Mouse (Mus musculus) adrenal gland, postnatal 14 days (tissue): ENCODE results near the gene Gm37596. TPM values are rescaled to one million over a fixed set of nuclear protein-coding genes. Genes with fewer than 3 reads are reported as not detected.
"Not testable (repeated sequence)": the region's sequence is repeated elsewhere in the genome, so short reads cannot be mapped to it uniquely, and the experiment has no call there.

Source experiments
- DNase-seq: peaks from one replicate; pipeline ENCODE4 v3.0.0; 2021; ENCODE audit warnings: mixed read lengths
- long read RNA-seq, 2 experiments: library from polyadenylated mRNA; stranded (forward); transcript quantifications; one replicate each; pipeline ENCODE4 v2.0.0; 2021
- total RNA-seq: library from RNA; stranded (reverse); gene quantifications from 2 replicates; pipeline ENCODE4 v1.2.3, GENCODE M21; 2021

The Gm37596 gene
- not detected in 2 replicates for total RNA-seq
- long read RNA-seq, experiment 1 = 0 reads
- long read RNA-seq, experiment 2 = 0 reads

DNA sequence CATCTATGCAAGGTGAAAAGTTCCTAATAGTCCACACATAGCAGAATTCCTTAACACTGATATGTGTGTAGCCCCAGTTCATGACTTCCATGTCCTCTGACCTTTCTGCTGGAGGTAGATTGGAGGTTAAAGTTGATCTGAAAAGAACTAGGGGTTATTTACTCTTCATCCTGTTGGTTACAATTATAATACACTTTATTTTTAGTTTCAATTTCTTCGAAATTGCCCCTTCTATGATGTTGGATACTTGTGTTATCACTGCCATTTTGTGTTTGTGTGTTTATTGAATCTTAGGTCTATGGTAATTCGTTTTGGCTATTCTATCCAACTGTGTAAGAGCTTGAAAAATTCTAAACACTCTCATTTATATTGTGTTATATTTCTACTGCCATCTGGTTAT lies at the start of gene Gm37596:
Gene Gm37596, minus strand, starts transcription at position 101 of the 400 bp plus-strand sequence.
- DNase-seq = not testable (repeated sequence)

DNA sequence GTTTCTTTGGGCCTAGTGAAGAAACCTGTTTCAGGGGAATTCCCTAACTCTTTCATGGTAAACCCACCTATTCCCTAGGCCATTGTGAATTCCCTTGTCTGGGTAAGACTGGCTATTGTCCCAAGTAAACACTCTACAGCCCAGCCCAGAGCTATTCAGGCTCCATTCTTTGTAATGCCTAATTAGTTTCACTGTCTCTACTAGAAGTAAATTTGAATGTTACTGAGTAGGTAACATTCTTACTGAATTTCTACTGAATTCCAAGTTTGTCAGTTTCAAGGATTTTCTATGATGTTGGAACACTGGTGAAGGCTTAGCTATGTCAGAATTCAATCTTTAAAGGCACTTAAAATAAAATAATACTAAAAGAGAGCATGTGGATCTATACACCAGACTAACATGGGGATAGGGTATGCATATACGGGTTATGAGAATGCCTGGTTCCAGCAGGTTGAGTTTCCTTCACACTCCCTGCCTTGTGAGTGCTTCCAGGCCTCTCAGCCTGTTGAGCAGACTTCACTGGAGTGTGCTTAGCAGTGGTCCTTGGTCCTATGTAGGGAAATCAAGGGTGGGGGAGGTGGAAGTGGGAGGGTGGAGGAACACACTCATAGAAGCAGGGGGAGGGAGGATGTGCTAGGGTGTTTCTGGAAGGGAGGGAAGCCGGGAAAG lies 16.2 kb upstream of the Gm37596 start:
- DNase-seq = not testable (repeated sequence)

DNA sequence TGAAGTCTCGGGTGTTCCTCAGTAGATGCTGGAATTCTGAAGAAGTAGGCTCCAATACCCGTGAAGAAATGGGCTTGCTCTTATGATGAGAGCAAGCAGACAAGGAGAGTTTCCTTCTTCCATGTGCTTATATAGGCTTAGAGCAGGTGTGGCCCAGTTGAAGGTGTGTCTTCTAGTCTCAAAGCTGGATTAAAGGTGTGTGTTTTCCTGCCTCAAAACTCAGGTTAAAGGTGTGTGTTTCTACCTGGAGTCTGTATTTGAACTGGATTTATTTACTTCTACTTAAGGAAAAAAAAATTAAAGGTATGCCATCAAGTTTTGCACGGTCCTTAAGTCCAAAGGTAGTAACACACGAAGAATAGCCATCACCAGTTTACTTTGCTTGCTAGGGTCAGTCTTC lies 16.7 kb downstream of the Gm37596 start, which contains the start of gene Tdpoz1:
Gene Tdpoz1, minus strand, starts transcription at position 101 of the 400 bp plus-strand sequence.
- DNase-seq = not testable (repeated sequence)

DNA sequence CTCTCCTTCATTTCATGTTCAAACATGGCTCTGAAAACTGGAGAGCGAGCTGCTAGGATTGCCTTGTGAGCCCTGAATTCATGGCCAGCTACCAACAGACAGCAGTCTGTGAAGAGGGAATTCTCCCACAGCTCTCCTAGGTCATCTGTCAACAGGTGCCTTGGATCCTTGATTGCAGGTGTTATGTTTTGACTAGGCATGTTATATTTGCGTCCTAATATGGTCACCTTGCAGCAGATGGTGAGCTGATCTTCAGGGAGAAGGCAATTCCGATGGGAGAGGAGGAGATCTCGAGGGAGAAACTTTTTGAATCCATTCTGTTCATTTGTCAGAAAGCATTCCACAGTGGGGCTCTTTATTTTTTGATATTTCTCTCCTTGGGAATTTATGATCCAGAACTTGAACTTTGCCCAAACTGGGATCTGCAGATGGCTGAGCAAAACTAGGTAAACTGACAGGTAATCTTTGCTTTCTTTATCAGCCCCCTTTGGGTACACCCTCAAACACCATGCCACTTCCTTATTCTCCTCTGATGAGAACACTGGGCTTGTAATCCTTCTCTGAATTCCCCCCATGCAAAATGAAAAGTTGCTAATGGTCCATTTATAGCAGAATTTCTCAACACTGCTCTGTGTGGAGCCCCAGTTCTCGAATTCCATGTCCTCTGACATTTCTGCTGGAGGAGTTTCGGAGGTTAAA lies 21.9 kb downstream of the Gm37596 start:
- not testable (repeated sequence) for DNase-seq

DNA sequence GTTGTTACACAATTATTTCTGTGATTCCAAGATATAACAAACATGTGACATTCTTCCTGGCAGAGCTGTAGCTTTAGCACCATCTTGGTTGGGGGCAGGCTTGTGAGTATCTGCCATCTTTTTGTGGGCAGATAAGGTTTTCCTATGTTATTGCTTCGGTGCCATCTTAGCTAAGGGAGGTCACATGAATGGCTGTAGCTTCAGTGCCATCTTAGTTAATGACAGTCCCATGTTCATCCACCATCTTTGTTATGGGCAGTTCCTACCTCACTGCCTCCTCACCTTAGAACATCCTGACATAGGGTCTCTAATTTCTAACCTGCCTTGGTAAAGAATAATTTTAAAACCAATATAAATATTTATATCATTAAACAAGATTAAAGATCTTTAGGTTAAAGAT lies 38.6 kb downstream of the Gm37596 start:
- no peak for DNase-seq

DNA sequence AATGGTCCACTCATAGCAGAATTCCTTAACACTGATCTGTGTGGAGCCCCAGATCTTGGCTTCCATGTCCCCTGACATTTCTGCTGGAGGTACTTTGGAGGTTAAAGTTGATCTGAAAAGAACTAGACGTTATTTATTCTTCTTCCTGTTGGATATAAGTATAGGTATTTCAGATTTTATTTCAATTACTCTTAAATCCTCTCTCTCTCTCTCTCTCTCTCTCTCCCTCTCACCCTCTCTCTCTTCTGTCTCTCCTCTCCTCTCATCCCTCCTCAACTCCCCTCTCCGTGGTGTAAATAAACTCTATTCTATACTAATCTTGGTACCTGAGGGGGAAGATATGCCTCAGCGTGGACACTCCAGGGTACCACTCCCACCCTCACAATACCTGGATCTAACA lies 40.3 kb downstream of the Gm37596 start, which contains the start of gene Tdpoz2:
Gene Tdpoz2, minus strand, starts transcription at position 101 of the 400 bp plus-strand sequence.
- no peak for DNase-seq

Other genes with a start within 250 kb of the Gm37596 start
- gene Tchhl1, start 224.3 kb downstream of the Gm37596 start, total RNA-seq = 0.15 TPM in 1 of 2 replicates, not detected in the other
- gene S100a11, start 172.6 kb downstream of the Gm37596 start, total RNA-seq = 217 and 219 TPM in 2 replicates
- gene S100a10, start 138.0 kb downstream of the Gm37596 start, total RNA-seq = 166 and 194 TPM in 2 replicates
- gene Tdpoz2, start 40.4 kb downstream of the Gm37596 start, total RNA-seq = 0.56 and 1.4 TPM in 2 replicates
- not detected in 2 replicates for gene Tdpoz1, start 16.8 kb downstream of the Gm37596 start, total RNA-seq
- gene Gm5773, start 79.9 kb upstream of the Gm37596 start, total RNA-seq = not detected in 2 replicates
- not detected in 2 replicates for gene Tdpoz4, start 103.3 kb upstream of the Gm37596 start, total RNA-seq
- gene Tdpoz3, start 132.9 kb upstream of the Gm37596 start, total RNA-seq = not detected in 2 replicates